In the genomic region with DNA sequence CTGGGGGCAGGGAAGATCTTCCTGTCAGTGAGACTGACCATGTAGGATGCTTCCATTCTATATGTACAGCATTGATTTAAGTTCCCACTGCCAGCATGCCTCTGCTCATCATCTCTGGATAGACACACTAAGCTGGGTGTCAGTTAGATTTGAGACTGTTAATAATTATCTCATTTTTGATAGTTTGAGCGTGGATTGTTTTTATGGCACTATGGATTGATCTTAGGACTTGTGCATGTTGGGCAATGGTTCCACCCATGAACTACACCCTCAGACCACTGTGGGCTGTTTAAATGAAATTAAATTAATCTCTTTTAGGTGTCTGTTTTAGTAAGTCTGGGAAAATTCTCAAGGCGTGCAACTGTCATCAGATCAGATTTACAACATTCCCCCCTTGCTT, we compare ENCODE assay signal across 26 mouse cellular contexts. TPM values are rescaled to one million over a fixed set of nuclear protein-coding genes. Genes with fewer than 3 reads are reported as not detected.
DNase-seq lines count a peak whose midpoint lies in the region; ATAC-seq and TF ChIP-seq lines count a peak whose summit lies in the region.
"Had no signal": no experiment of that assay in that cellular context is flagged by ENCODE, and none has a peak within 500 bp of the region (broad histone marks: within the 10 kb centered on the region; RNA-seq: fewer than 3 reads in every experiment).

No protein-coding gene starts in this region.

- peak; percentile 68 for DNase-seq in liver, adult 2 months (ENCODE audit: extremely low read depth, low read depth, low spot score)
- no peak for DNase-seq in liver, postnatal 0 days
- no peak for DNase-seq in cerebellum, postnatal 14 days
- DNase-seq: adrenal gland, adult 2 months; adrenal gland, adult 8-10 months; adrenal gland, postnatal 10 days; adrenal gland, postnatal 14 days; adrenal gland, postnatal 25 days; adrenal gland, postnatal 36 days; B cell, adult 2 months; cerebellum, adult 11 months; cerebellum, adult 11-12 months; cerebellum, adult 18-20 months had no signal

- no peak overlapping the region for H3K4me2 ChIP-seq in intestine, embryonic 15.5 days (replicated peaks)
- no peak overlapping the region for H3K4me2 ChIP-seq in intestine, postnatal 0 days (replicated peaks; ENCODE audit: low read depth)
- H3K4me2 ChIP-seq in liver, postnatal 0 days (ENCODE audit: low read depth, low read length): no peak overlapping the region
- H3K4me2 ChIP-seq in intestine, embryonic 16.5 days (ENCODE audit: low read depth, low read length): no peak overlapping the region

- no peak overlapping the region for H3K4me3 ChIP-seq in intestine, embryonic 15.5 days (replicated peaks)
- no peak overlapping the region for H3K4me3 ChIP-seq in intestine, postnatal 0 days (ENCODE audit: low read depth, low read length)
- H3K4me3 ChIP-seq in liver, adult 2 months (ENCODE audit: insufficient read depth, low read depth, low read length): no peak overlapping the region
- H3K4me3 ChIP-seq in liver, postnatal 0 days (ENCODE audit: low read depth, low read length): no peak overlapping the region
- H3K4me3 ChIP-seq in intestine, embryonic 16.5 days (ENCODE audit: low read length): no peak overlapping the region

- TF ChIP-seq EP300 in liver, postnatal 0 days (IDR thresholded peaks at IDR 0.05; ENCODE audit: low read depth): no peak

- no peaks in the 10 kb centered on the region for H3K36me3 ChIP-seq in intestine, embryonic 15.5 days
- no peaks in the 10 kb centered on the region for H3K36me3 ChIP-seq in intestine, postnatal 0 days (ENCODE audit: control insufficient read depth, insufficient read depth)
- no peaks in the 10 kb centered on the region for H3K36me3 ChIP-seq in liver, adult 2 months (ENCODE audit: control insufficient read depth, insufficient read depth, low read length)
- no peaks in the 10 kb centered on the region for H3K36me3 ChIP-seq in liver, postnatal 0 days (replicated peaks; ENCODE audit: insufficient read depth, low read length)
- H3K36me3 ChIP-seq in intestine, embryonic 16.5 days (ENCODE audit: control insufficient read depth, insufficient read depth, low read length): no peaks in the 10 kb centered on the region
- H3K36me3 ChIP-seq: G1E had no signal

- no peak overlapping the region for H3K27ac ChIP-seq in intestine, embryonic 15.5 days
- H3K27ac ChIP-seq in intestine, postnatal 0 days (ENCODE audit: low read depth, low read length): no peak overlapping the region
- H3K27ac ChIP-seq in liver, adult 2 months (replicated peaks; ENCODE audit: insufficient read depth, low read depth, low read length): 0 out of 2 replicates have a peak overlapping the region, but pooled peaks have one; percentile 17
- no peak overlapping the region for H3K27ac ChIP-seq in liver, postnatal 0 days (ENCODE audit: low read depth)
- H3K27ac ChIP-seq in intestine, embryonic 16.5 days (ENCODE audit: low read length): no peak overlapping the region

- TF ChIP-seq POLR2A in liver, adult 2 months (IDR thresholded peaks at IDR 0.05; ENCODE audit: extremely low read depth, insufficient read depth, low read length): no peak

- no peaks in the 10 kb centered on the region for H3K79me2 ChIP-seq in liver, adult 2 months (ENCODE audit: control insufficient read depth, insufficient read depth, low read length)

- WGBS in intestine, embryonic 15.5 days: 60% methylated on average over 2 of the region's 2 CpGs
- WGBS in intestine, postnatal 0 days: 57% methylated on average over 2 of the region's 2 CpGs
- WGBS in liver, adult 2 months: 53% methylated on average over 2 of the region's 2 CpGs
- 76% methylated on average over 2 of the region's 2 CpGs for WGBS in liver, postnatal 0 days (ENCODE audit: insufficient replicate concordance)
- WGBS in intestine, embryonic 16.5 days: 60% methylated on average over 2 of the region's 2 CpGs

- TF ChIP-seq CTCF in intestine, postnatal 0 days (IDR thresholded peaks at IDR 0.05; ENCODE audit: low read depth): no peak
- TF ChIP-seq CTCF in liver, adult 2 months (IDR thresholded peaks at IDR 0.05; ENCODE audit: low read depth, low read length): no peak
- no peak for TF ChIP-seq CTCF in liver, postnatal 0 days (IDR thresholded peaks at IDR 0.05; ENCODE audit: low read depth)

- ATAC-seq in intestine, embryonic 15.5 days: peak; percentile 61
- ATAC-seq in intestine, postnatal 0 days: no peak
- ATAC-seq in liver, postnatal 0 days: no peak
- ATAC-seq in intestine, embryonic 16.5 days: 0 out of 2 replicates have a peak, but pooled peaks have one; percentile 17
- ATAC-seq: activated CD4-positive, CD25-positive, alpha-beta regulatory T cell, adult 4 months; CD4-positive, CD25-positive, alpha-beta regulatory T cell, adult 4 months; Patski had no signal

- H3K27me3 ChIP-seq in intestine, embryonic 15.5 days (replicated peaks): no peaks in the 10 kb centered on the region
- no peaks in the 10 kb centered on the region for H3K27me3 ChIP-seq in intestine, postnatal 0 days (replicated peaks; ENCODE audit: control insufficient read depth, insufficient read depth, low read length)
- H3K27me3 ChIP-seq in liver, adult 2 months (ENCODE audit: control insufficient read depth, insufficient read depth, low read length): no peaks in the 10 kb centered on the region
- H3K27me3 ChIP-seq in liver, postnatal 0 days (ENCODE audit: insufficient read depth, low read length): no peaks in the 10 kb centered on the region
- H3K27me3 ChIP-seq in intestine, embryonic 16.5 days (replicated peaks; ENCODE audit: control insufficient read depth, insufficient read depth, low read length): no peaks in the 10 kb centered on the region
- H3K27me3 ChIP-seq: CH12.LX had no signal

- no peak overlapping the region for H3K9ac ChIP-seq in intestine, embryonic 15.5 days
- no peak overlapping the region for H3K9ac ChIP-seq in intestine, postnatal 0 days (ENCODE audit: low read depth, low read length)
- H3K9ac ChIP-seq in liver, adult 2 months (ENCODE audit: low read depth, low read length): no peak overlapping the region
- H3K9ac ChIP-seq in liver, postnatal 0 days (replicated peaks): no peak overlapping the region
- no peak overlapping the region for H3K9ac ChIP-seq in intestine, embryonic 16.5 days (ENCODE audit: low read depth, low read length)

- no peaks in the 10 kb centered on the region for H3K4me1 ChIP-seq in intestine, embryonic 15.5 days (replicated peaks)
- H3K4me1 ChIP-seq in intestine, postnatal 0 days (replicated peaks; ENCODE audit: control insufficient read depth, insufficient read depth, low read length): no peaks in the 10 kb centered on the region
- H3K4me1 ChIP-seq in liver, adult 2 months (ENCODE audit: control insufficient read depth, insufficient read depth, low read length): peaks cover 10% of the 10 kb centered on the region
- H3K4me1 ChIP-seq in liver, postnatal 0 days (ENCODE audit: insufficient read depth): no peaks in the 10 kb centered on the region
- no peaks in the 10 kb centered on the region for H3K4me1 ChIP-seq in intestine, embryonic 16.5 days (ENCODE audit: control insufficient read depth, insufficient read depth, low read length)

- H3K9me3 ChIP-seq in intestine, embryonic 15.5 days: no peaks in the 10 kb centered on the region
- H3K9me3 ChIP-seq in intestine, postnatal 0 days (ENCODE audit: control insufficient read depth): no peaks in the 10 kb centered on the region
- no peaks in the 10 kb centered on the region for H3K9me3 ChIP-seq in liver, postnatal 0 days (ENCODE audit: low read length)
- H3K9me3 ChIP-seq in intestine, embryonic 16.5 days (ENCODE audit: control insufficient read depth, low read length): no peaks in the 10 kb centered on the region
- H3K9me3 ChIP-seq: G1E had no signal

RNA-seq across cellular contexts. Expression of a gene that starts 42.4 kb away (rescaled TPM):
- polyA plus RNA-seq in intestine, embryonic 15.5 days (2015; fragmentation: Nextera tagmentation; extraction: Ambion mirVana): 0.41 and 0.51 TPM in 2 replicates
- 0.52 and 1.2 TPM in 2 replicates for polyA plus RNA-seq in intestine, postnatal 0 days (2015; fragmentation: Nextera tagmentation; extraction: Ambion mirVana)
- total RNA-seq in liver, adult 2 months (2014; rRNA removed): 0.07 and 0.46 TPM in 2 replicates
- polyA plus RNA-seq in liver, adult 2 months (2012; rRNA removed): 0.05 and 0.29 TPM in 2 replicates
- polyA plus RNA-seq in liver, postnatal 0 days (2015; fragmentation: Nextera tagmentation; extraction: Ambion mirVana): 0.19 and 0.30 TPM in 2 replicates
- 0.92 and 0.95 TPM in 2 replicates for polyA plus RNA-seq in intestine, embryonic 16.5 days (2015; fragmentation: Nextera tagmentation; extraction: Ambion mirVana)
- total RNA-seq: CH12.LX, ES-E14, MEL had no signal
- polyA plus RNA-seq: activated CD4-positive, CD25-positive, alpha-beta regulatory T cell, adult 4 months; adrenal gland, adult 2 months; C2C12; CD4-positive, CD25-positive, alpha-beta regulatory T cell, adult 4 months; G1E; Patski had no signal

RNA-seq across cellular contexts. Expression of a gene that starts 55.1 kb away (rescaled TPM):
- polyA plus RNA-seq in intestine, embryonic 15.5 days (2015; fragmentation: Nextera tagmentation; extraction: Ambion mirVana): 5.1 and 5.4 TPM in 2 replicates
- polyA plus RNA-seq in intestine, postnatal 0 days (2015; fragmentation: Nextera tagmentation; extraction: Ambion mirVana): 5.4 and 6.1 TPM in 2 replicates
- 551 and 915 TPM in 2 replicates for total RNA-seq in liver, adult 2 months (2014; rRNA removed)
- 242 and 580 TPM in 2 replicates for polyA plus RNA-seq in liver, adult 2 months (2012; rRNA removed)
- 150 and 159 TPM in 2 replicates for polyA plus RNA-seq in liver, postnatal 0 days (2015; fragmentation: Nextera tagmentation; extraction: Ambion mirVana)
- 8.0 and 8.7 TPM in 2 replicates for polyA plus RNA-seq in intestine, embryonic 16.5 days (2015; fragmentation: Nextera tagmentation; extraction: Ambion mirVana)
- total RNA-seq: adrenal gland, adult 18-20 months; adrenal gland, postnatal 25 days; adrenal gland, postnatal 36 days; CH12.LX; ES-E14; G1E; MEL had no signal
- polyA plus RNA-seq: activated CD4-positive, CD25-positive, alpha-beta regulatory T cell, adult 4 months; brain, embryonic 14.5 days; C2C12; G1E; Patski had no signal

RNA-seq across cellular contexts. Expression of a gene that starts 57.9 kb away (rescaled TPM):
- polyA plus RNA-seq in intestine, embryonic 15.5 days (2015; fragmentation: Nextera tagmentation; extraction: Ambion mirVana): 1.1 and 1.6 TPM in 2 replicates
- 6.1 and 7.2 TPM in 2 replicates for polyA plus RNA-seq in intestine, postnatal 0 days (2015; fragmentation: Nextera tagmentation; extraction: Ambion mirVana)
- 27.8 and 111 TPM in 2 replicates for total RNA-seq in liver, adult 2 months (2014; rRNA removed)
- 36.1 and 49.1 TPM in 2 replicates for polyA plus RNA-seq in liver, adult 2 months (2012; rRNA removed)
- 1.9 TPM in 2 replicates for polyA plus RNA-seq in liver, postnatal 0 days (2015; fragmentation: Nextera tagmentation; extraction: Ambion mirVana)
- polyA plus RNA-seq in intestine, embryonic 16.5 days (2015; fragmentation: Nextera tagmentation; extraction: Ambion mirVana): 2.5 and 2.7 TPM in 2 replicates
- total RNA-seq: adrenal gland, adult 18-20 months; adrenal gland, adult 2 months; adrenal gland, adult 8-10 months; adrenal gland, postnatal 14 days; adrenal gland, postnatal 25 days; adrenal gland, postnatal 36 days; ES-E14; MEL had no signal
- polyA plus RNA-seq: adrenal gland, adult 2 months; brain, embryonic 14.5 days; C2C12; G1E; Patski had no signal

Comparison
In these comparisons a context has a peak if more than half of its experiments do, and no peak if none do; other contexts are left out.
1. ATAC-seq: peak in intestine, embryonic 15.5 days (single experiment) and intestine, embryonic 16.5 days (single experiment); none in intestine, postnatal 0 days (single experiment) and liver, postnatal 0 days (single experiment).
2. RNA of a gene that starts 55.1 kb away (polyA plus RNA-seq): 242 to 580 TPM in liver, adult 2 months and 150 to 159 TPM in liver, postnatal 0 days; 8.0 to 8.7 TPM in intestine, embryonic 16.5 days, 5.4 to 6.1 TPM in intestine, postnatal 0 days and 5.1 to 5.4 TPM in intestine, embryonic 15.5 days; every median in the first group is over 10 times any median in the second.